Mouse (Mus musculus): ENCODE data around the gene Trim12a. TPM values are rescaled to one million over a fixed set of nuclear protein-coding genes. Genes with fewer than 3 reads are reported as not detected.
"Not testable (repeated sequence)": the region's sequence is repeated elsewhere in the genome, so short reads cannot be mapped to it uniquely, and the experiment has no call there.

Gene Trim12a
- polyA plus RNA-seq, 1 experiment from 2014 or later = 1.6 TPM

- Histone ChIP-seq H3K27me3 (ENCODE audit: control insufficient read depth, insufficient read depth, low read length) (no peaks in the 10 kb centered on the region), H3K4me2 (ENCODE audit: low read length) (peak overlapping the region; percentile 26), H3K9ac (replicated peaks; ENCODE audit: low read length) (no peak overlapping the region), H3K36me3 (ENCODE audit: control insufficient read depth, insufficient read depth, low read length) (no peaks in the 10 kb centered on the region), H3K27ac (replicated peaks; ENCODE audit: low read depth, low read length) (no peak overlapping the region), H3K4me3 (replicated peaks; ENCODE audit: low read depth, low read length) (no peak overlapping the region; the same call in 1 of the 2 replicates), H3K4me1 (ENCODE audit: control insufficient read depth, insufficient read depth, low read length) (no peaks in the 10 kb centered on the region), H3K9me3 (ENCODE audit: control insufficient read depth, low read length) (no peaks in the 10 kb centered on the region)
- DNase-seq = no peak
- ATAC-seq (ENCODE audit: low FRiP score, low TSS enrichment) = no peak
- WGBS = 17% methylated on average over 15 of the region's 15 CpGs
These were observed 391 bp downstream of the Trim12a start for GRCm38 (mm10) chr7:104314796-104315353.

- Histone ChIP-seq H3K36me3 (ENCODE audit: control insufficient read depth, insufficient read depth, low read length) (no peaks in the 10 kb centered on the region), H3K9ac (replicated peaks; ENCODE audit: low read length) (no peak overlapping the region), H3K27ac (replicated peaks; ENCODE audit: low read depth, low read length) (no peak overlapping the region), H3K4me1 (ENCODE audit: control insufficient read depth, insufficient read depth, low read length) (no peaks in the 10 kb centered on the region), H3K27me3 (ENCODE audit: control insufficient read depth, insufficient read depth, low read length) (no peaks in the 10 kb centered on the region), H3K9me3 (ENCODE audit: control insufficient read depth, low read length) (no peaks in the 10 kb centered on the region), H3K4me2 (ENCODE audit: low read length) (no peak overlapping the region), H3K4me3 (replicated peaks; ENCODE audit: low read depth, low read length) (no peak overlapping the region)
- no peak for ATAC-seq (ENCODE audit: low FRiP score, low TSS enrichment)
- no peak for DNase-seq
- 82% methylated on average over 5 of the region's 5 CpGs for WGBS
These were observed 23.4 kb downstream of the Trim12a start for GRCm38 (mm10) chr7:104291638-104292400.

GRCm38 (mm10) chr7:104290641-104291040 lies 24.6 kb downstream of the Trim12a start:
- DNase-seq (no peak), ATAC-seq (ENCODE audit: low FRiP score, low TSS enrichment) (no peak)
- Histone ChIP-seq H3K4me3 (replicated peaks; ENCODE audit: low read depth, low read length) (no peak overlapping the region), H3K36me3 (ENCODE audit: control insufficient read depth, insufficient read depth, low read length) (no peaks in the 10 kb centered on the region), H3K9ac (replicated peaks; ENCODE audit: low read length) (no peak overlapping the region), H3K4me1 (ENCODE audit: control insufficient read depth, insufficient read depth, low read length) (no peaks in the 10 kb centered on the region), H3K27me3 (ENCODE audit: control insufficient read depth, insufficient read depth, low read length) (no peaks in the 10 kb centered on the region), H3K27ac (replicated peaks; ENCODE audit: low read depth, low read length) (no peak overlapping the region), H3K9me3 (ENCODE audit: control insufficient read depth, low read length) (no peaks in the 10 kb centered on the region), H3K4me2 (ENCODE audit: low read length) (no peak overlapping the region)
- 94% methylated on average over 1 of the region's 1 CpGs for WGBS

DNA sequence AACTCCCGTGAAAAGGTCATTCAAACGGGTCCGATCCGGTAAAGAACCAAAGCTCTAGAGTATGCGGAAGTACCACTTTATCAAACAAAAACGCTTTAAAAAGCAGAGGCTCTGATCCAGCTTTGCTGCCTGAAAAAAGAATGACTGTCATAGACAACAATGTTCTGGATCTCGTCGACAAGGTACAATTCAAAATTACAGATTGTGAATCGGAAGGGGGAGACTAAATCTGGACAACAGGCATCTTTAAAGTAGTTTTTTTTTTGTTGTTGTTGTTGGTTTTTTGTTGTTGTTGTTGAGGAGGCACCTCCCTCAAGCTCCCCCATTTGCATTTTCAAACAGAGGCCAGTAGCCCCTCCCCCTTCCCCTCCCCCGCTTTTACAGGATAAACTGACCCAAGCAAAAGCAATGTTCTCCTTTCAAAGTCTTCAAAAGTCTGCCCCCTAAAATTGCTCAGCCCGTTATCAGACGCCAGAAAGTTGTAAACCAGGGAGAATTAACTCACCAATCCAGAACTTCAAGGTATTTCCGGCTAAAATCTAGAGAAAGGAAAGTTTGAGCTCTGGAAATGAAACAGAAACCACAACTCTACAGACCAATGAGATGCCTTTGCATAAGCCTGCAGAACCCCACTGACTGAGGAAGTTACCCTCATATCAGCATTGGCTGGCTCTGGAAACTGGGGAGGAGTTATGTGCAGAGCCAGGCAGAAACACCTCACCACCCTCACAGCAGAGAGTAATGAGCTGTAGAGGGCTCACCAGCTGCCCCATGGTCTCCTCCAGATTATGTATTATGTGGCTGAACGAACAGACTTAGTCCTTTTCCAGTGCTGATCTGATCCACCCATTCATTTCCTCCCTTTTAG lies 27.5 kb downstream of the Trim12a start, which contains the start of gene Trim5:
TSS of gene Trim5 (minus strand) at position 519 of the 868 bp plus-strand sequence.
- WGBS = 43% methylated on average over 14 of the region's 14 CpGs
- DNase-seq; H3K27me3 ChIP-seq (ENCODE audit: control insufficient read depth, insufficient read depth, low read length); H3K36me3 ChIP-seq (ENCODE audit: control insufficient read depth, insufficient read depth, low read length); H3K4me2 ChIP-seq (ENCODE audit: low read length); H3K4me1 ChIP-seq (ENCODE audit: control insufficient read depth, insufficient read depth, low read length); ATAC-seq (ENCODE audit: low FRiP score, low TSS enrichment); H3K27ac ChIP-seq (replicated peaks; ENCODE audit: low read depth, low read length); H3K9me3 ChIP-seq (ENCODE audit: control insufficient read depth, low read length); H3K9ac ChIP-seq (replicated peaks; ENCODE audit: low read length); H3K4me3 ChIP-seq (replicated peaks; ENCODE audit: low read depth, low read length): not testable (repeated sequence)

- not testable (repeated sequence) for H3K27me3 ChIP-seq (ENCODE audit: control insufficient read depth, insufficient read depth, low read length); H3K4me2 ChIP-seq (ENCODE audit: low read length); DNase-seq; H3K27ac ChIP-seq (replicated peaks; ENCODE audit: low read depth, low read length); H3K4me3 ChIP-seq (replicated peaks; ENCODE audit: low read depth, low read length); H3K36me3 ChIP-seq (ENCODE audit: control insufficient read depth, insufficient read depth, low read length); H3K9me3 ChIP-seq (ENCODE audit: control insufficient read depth, low read length); ATAC-seq (ENCODE audit: low FRiP score, low TSS enrichment); H3K9ac ChIP-seq (replicated peaks; ENCODE audit: low read length); H3K4me1 ChIP-seq (ENCODE audit: control insufficient read depth, insufficient read depth, low read length)
- 88% methylated on average over 3 of the region's 3 CpGs for WGBS
These were observed 35.9 kb downstream of the Trim12a start for GRCm38 (mm10) chr7:104279361-104279760.

DNA sequence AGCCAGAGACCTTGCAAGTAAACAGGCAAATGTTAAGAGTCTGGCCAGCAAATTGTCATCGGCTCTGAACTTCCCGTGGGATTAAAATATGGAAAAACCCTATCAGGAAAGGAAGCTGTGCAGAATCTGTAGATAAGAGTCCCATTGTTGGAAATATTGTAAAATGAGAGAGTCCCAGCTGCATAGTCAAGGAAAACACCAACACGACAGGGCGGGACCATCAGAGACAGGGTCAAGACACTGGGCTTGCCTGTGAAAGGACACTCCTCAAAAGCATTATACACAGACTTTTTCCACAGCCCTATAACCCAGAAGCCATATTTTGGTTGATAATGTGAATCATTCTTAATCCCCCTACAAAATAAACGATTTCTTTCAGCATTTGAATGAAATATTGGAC lies 49.9 kb downstream of the Trim12a start:
- not testable (repeated sequence) for H3K27me3 ChIP-seq (ENCODE audit: control insufficient read depth, insufficient read depth, low read length); ATAC-seq (ENCODE audit: low FRiP score, low TSS enrichment); H3K4me1 ChIP-seq (ENCODE audit: control insufficient read depth, insufficient read depth, low read length); DNase-seq; H3K4me2 ChIP-seq (ENCODE audit: low read length); H3K36me3 ChIP-seq (ENCODE audit: control insufficient read depth, insufficient read depth, low read length); H3K9me3 ChIP-seq (ENCODE audit: control insufficient read depth, low read length); H3K9ac ChIP-seq (replicated peaks; ENCODE audit: low read length); H3K4me3 ChIP-seq (replicated peaks; ENCODE audit: low read depth, low read length); H3K27ac ChIP-seq (replicated peaks; ENCODE audit: low read depth, low read length)
- 85% methylated on average over 3 of the region's 5 CpGs for WGBS

DNA sequence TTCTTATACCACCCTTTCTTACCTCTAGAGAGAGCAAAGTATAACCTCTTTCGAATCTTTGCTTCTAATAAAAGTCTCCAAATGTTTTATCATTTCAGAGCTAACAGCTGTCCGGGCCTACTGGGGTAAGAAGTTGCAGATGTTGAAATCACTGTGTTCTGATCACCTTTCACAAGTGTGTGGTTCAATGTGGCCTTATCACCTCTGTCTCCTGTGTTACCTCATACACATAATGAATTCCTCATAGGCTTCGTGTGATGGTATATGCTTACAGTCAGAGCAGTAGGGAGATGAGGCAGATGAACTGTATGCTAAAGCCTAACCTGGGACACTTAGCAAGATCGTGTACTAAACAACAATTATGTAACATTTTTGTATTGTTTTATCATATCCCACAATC lies 54.9 kb downstream of the Trim12a start:
- not testable (repeated sequence) for H3K9ac ChIP-seq (replicated peaks; ENCODE audit: low read length); H3K9me3 ChIP-seq (ENCODE audit: control insufficient read depth, low read length); H3K27ac ChIP-seq (replicated peaks; ENCODE audit: low read depth, low read length); H3K36me3 ChIP-seq (ENCODE audit: control insufficient read depth, insufficient read depth, low read length); DNase-seq; H3K4me2 ChIP-seq (ENCODE audit: low read length); H3K4me3 ChIP-seq (replicated peaks; ENCODE audit: low read depth, low read length); H3K27me3 ChIP-seq (ENCODE audit: control insufficient read depth, insufficient read depth, low read length); H3K4me1 ChIP-seq (ENCODE audit: control insufficient read depth, insufficient read depth, low read length); ATAC-seq (ENCODE audit: low FRiP score, low TSS enrichment)
- 85% methylated on average over 4 of the region's 4 CpGs for WGBS
